Mouse (Mus musculus): ENCODE results near the gene Dpy19l2.

GRCm38 (mm10) chr9:24516575-24517139 lies 179.4 kb downstream of the Dpy19l2 start:
- TF ChIP-seq CTCF (IDR thresholded peaks at IDR 0.05; ENCODE audit: low read depth) (peak; percentile 89), EP300 (IDR thresholded peaks at IDR 0.05; ENCODE audit: low read depth) (no peak)
